Mouse (Mus musculus) gastrocnemius, postnatal 14 days (tissue): ENCODE data around the gene Asf1b. TPM values are rescaled to one million over a fixed set of nuclear protein-coding genes. Genes with fewer than 3 reads are reported as not detected.

Experiments used
- DNase-seq: peaks from one replicate; pipeline ENCODE4 v3.0.0; 2021; ENCODE audit warnings: mixed read lengths
- intact Hi-C: fragments of 180-260 bp; cut with DNase I; formaldehyde crosslinking; loops from one replicate; pipeline ENCODE4 v1.15.1; 2025; ENCODE audit warnings: low total_unique reads
- long read RNA-seq, 2 experiments: library from polyadenylated mRNA; stranded (forward); transcript quantifications; one replicate each; pipeline ENCODE4 v2.0.0; 2021
- total RNA-seq, 2 experiments: library from RNA; stranded (reverse); gene quantifications; 2 replicates each; pipeline ENCODE4 v1.2.3; 2021

The Asf1b gene
- 1 to 10 TPM; 2.0 to 3.1 TPM for total RNA-seq
- long read RNA-seq, experiment 1, transcript Asf1b-201 (4 exons, 1,788 nt) = major isoform, 5 of 5 reads
- long read RNA-seq, experiment 1, partial matches to known transcripts = 0 of 5 reads
- long read RNA-seq, experiment 1, other reads (novel, unspliced or antisense) = 0 of 5 reads
- long read RNA-seq, experiment 2, transcript Asf1b-201 (4 exons, 1,788 nt) = major isoform, 5 of 5 reads
- long read RNA-seq, experiment 2, partial matches to known transcripts = 0 of 5 reads
- long read RNA-seq, experiment 2, other reads (novel, unspliced or antisense) = 0 of 5 reads

DNA sequence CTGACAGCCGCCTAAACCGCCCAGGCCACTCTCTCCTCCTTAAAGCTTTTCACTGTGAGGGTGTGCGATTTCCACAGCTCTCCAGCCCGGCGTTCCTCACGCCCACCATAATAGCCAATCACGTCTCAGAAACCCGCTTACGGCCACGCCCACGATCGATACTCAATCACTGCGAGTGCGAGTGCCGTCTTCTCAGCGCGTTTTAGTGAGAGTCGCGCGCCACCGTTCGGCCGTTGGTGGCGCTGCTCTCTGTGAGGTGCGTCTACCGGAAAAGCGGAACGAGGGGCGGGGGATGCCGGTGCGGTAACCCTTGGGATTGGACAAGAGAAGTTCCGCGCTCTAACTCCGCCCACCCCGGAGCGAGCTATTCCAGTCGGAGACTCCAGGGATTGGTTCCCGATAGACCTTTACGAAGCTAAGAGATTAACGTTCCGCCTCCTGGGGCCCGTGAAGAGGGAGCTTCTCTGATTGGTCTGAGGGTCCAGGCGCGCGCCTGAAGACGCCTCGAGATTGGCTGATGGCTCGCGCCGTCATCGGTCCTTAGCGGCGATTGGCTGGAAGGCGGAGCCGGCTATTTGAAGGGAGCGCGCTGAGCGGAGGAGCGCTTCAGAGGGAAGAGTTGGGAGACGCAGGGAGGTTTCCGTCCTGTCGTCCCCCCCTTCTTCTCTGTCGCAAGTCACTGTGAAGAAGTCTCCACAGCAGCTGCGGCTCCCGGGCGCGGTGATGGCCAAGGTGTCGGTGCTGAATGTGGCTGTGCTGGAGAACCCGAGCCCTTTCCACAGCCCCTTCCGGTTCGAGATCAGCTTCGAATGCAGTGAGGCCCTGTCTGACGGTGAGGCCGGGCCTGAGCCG, at the start of gene Asf1b, which contains the start of gene Gm10644:
Gene Asf1b, plus strand, starts transcription at position 402 of the 852 bp plus-strand sequence.
Gene Gm10644, minus strand, starts transcription at position 100 of the 852 bp plus-strand sequence.
- DNase-seq = peak; percentile 98
- intact Hi-C loops = no loop called here

DNA sequence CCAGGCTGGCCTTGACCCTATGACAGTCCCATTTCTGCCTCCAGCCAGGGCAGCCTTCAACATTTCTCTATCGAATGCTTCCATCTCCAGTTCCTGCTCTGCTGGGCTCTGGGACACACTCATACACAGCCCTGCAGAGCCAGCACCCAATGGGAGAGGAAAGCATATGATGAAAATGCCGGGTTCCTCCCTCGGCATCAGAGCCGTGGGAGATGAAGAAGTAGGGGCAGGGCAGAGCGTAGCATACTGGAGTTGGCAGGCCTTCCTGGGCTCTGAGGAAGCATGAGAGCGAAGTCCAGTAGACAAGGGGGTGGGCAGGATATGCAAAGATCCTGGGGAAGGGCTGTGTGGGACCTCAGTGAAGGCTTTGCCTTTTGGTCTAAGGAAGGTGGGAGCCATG, 46.7 kb upstream of the Asf1b start:
- DNase-seq = no peak
- intact Hi-C loops = no loop called here

DNA sequence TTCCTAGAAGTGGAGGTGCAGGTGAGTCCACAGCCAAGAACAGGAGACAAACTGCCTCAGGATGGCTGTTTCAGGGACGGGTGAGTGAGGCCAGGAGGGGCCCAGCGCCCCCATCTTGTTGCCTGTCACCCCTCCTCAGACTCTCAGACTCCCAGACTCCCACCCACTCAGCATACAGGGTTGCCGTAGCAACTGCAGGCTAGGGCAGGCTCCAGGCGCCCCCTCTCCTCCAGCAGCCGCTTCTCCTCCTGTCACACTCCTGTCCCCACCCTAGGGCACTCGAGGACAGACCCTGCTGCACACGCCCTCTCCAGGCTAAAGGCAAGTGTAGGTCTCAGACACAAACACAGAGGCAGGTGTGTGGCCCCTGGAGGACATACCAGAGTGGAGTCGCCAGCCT, 46.0 kb upstream of the Asf1b start:
- DNase-seq = no peak
- intact Hi-C loops = no loop called here

DNA sequence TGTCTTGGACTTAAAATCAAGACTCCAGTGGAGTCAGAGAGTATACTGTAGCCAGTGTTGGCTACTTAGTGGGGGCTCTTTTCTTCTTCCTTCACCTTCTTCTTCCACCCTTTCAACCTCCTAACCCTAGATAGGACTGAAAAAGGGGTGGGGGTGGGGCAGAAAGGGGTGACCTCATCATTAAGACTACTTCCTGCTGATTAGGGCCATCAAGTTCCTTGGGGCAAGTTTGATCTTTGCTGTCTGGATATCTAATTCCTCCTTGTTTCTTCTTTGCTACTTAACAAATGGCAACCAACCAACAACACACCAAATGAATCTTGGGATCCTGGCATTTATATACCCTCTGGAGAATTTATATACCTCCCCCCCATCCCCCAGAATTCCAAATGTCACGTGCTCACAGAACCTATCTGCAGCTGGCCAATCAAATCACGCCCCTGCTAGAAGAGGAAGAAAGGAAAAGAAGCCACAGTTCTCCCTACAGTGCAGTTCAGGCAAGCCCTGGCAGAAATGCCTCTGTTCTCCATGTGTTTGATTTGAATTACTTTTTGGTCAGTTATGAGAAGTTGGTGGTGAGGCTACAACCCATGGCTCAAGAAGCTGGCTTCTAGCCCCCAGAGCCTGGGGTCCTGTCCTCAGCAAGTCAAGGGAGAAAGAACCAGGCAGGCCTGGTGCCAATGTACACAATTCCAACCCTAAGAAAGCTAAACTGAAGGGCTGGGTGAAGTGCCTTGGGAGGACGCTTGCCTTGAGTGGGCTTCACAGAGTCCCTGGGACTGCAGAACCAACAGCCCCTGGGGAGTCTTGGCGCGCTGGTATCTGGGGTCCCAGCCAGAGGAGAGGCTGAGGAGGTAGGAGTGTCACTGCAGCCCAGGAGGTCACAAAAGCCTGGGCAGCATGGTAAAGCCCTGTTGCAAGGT, 43.2 kb upstream of the Asf1b start:
- DNase-seq = no peak
- intact Hi-C loops = no loop called here

DNA sequence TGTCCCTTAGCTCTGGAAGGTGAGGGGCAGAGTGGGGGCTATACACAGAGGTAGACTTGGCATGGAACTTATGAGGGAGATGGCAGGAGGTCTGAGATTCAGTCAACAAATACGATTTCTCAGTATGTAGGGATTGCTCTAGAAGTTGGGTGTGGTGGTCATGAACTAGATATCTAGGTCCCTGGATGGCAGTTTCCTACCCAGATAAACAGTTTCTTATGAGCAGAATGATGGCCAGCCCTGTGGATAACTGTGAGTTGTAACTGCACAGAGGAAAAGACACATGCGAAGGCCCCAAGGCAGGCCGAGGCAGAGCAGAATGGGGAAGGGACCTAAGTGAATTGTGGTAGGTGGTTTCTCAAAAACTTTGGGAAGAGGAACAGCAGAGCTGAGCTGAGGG, 41.1 kb upstream of the Asf1b start:
- intact Hi-C loops = no loop called here
- DNase-seq = no peak

DNA sequence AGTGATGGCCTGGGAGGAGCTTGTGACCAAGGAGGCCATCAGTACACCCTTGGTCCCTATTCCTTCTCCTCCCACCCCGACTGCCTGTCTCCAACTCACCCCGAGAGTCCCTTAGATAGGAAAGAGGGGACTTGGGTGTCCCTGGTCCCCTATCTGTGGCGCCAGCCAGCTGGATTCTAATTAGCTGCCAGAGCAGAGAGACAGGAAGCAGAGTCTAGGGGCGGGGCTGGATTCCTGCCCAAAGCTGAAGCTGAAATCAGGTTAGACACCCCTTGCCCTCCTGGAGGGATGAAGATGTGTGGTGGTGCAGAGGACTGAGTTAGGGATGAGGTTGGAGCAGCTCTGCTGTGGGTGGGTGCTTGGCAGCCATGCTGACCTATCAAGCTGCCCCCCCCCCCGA, 40.4 kb upstream of the Asf1b start:
- no peak for DNase-seq
- intact Hi-C loops = no loop called here

DNA sequence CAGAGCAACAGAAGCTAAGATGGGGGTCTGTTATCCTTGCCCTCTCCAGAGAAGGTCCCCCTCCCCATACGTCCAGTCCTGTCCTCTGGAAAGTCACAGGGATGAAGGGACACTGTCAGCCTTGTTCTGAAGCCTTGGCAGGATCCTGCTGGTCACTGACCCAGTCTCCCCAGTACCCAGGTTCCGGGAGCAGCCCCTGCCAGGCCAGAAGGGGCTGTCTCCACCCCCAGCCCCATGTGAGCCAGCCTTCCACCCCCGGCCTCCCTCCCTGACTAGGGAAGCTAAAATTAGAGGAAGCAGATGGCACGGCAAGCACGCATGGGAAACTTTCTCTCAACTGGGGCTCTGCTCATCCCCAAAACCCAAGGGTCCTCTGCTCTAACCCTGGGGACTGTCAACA, 39.3 kb upstream of the Asf1b start:
- no peak for DNase-seq
- intact Hi-C loops = no loop called here

DNA sequence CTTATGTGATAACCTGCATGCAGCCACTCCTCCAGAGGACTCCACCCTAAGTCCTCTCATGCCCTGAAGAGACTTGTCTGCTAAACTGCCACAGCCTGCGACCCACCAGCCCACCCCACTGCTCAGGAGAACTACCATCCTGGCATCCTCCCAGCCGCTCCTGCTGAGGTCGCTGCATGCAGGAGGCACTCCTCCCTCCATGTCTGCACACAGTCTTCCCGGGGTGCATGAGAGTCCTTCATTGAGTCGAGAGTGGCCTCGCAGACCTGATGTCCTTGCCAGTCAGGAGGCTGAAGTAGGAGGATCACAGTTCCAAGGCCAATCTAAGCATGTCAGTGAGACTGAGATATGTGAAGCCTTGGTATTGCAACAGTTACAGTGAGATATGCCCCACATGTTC, 37.7 kb upstream of the Asf1b start:
- intact Hi-C loops = no loop called here
- no peak for DNase-seq

DNA sequence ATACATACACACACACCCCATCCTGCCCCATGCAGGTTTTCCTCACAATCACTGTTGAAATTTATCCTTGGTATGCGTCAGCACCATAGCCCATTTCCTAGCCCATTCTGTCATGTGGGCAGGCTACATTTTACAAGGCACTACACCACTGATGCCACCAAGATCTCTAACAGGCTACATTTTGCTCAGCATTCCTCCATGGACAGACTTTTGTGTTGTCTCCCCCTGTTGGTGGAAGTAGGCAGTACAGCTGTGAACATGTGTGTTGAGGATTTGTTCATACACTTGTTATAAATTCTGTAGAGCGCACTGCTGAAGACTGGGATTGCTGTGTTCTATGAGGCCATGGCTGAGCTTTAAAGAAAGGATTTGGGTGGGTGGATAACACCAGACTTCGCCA, 33.7 kb upstream of the Asf1b start:
- intact Hi-C loops = no loop called here
- DNase-seq = peak; percentile 65

DNA sequence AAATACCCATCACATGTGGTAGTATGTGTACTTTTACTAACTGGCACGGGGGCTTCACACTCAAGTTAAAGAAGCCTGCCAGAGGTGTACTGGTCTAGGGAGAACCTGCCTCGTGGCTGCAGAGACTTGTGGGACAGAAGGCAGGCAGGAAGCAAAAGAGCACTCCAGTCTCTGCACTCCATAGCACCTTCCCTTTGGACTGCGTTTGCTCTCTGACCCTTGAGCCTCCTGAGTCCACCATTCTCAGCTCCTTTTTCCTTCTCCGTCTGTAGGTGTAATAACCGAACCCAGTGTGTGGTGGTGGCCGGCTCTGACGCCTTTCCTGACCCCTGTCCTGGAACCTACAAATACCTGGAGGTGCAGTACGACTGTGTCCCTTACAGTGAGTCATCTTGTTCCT, 32.6 kb upstream of the Asf1b start:
- no peak for DNase-seq
- intact Hi-C loops = no loop called here

DNA sequence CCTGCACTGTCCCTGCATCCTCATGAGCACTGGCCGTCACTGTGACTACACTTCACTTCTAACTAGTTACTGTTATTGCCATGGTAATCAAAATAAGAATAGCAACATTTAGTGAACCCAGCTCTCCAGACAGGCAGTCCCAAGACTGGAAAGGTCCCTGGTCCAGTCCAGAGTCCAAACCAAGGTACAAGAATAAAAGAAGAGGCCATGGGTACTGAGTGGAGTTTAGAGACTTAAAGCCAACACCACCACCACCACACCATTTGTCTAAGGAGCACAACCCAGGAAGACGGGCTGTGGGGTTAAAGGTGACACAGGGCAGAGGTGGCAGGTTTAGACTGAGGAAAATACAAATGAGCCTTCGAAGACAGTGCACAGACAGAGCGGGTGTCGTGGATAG, 30.7 kb upstream of the Asf1b start:
- DNase-seq = peak; percentile 1
- intact Hi-C loops = no loop called here

DNA sequence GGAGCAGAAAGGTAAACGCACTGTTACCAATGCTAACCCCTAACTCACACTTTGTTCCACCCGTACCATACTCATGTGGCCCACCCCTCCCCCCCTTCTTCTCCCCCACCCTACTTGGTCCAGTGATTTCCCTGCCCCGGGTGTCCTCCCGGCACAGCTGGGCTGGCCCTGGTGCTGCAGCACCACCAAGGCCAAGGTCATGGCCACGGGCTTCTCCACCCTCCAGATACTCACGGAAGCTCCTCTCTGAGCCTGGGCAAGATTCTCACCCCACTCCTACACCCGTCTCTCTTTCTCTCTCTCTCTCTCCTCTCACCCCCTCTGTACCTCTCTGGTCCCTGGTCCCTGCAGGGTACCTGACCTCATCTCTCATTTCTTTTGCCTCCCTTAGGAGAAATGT, 29.0 kb upstream of the Asf1b start:
- intact Hi-C loops = no loop called here

DNA sequence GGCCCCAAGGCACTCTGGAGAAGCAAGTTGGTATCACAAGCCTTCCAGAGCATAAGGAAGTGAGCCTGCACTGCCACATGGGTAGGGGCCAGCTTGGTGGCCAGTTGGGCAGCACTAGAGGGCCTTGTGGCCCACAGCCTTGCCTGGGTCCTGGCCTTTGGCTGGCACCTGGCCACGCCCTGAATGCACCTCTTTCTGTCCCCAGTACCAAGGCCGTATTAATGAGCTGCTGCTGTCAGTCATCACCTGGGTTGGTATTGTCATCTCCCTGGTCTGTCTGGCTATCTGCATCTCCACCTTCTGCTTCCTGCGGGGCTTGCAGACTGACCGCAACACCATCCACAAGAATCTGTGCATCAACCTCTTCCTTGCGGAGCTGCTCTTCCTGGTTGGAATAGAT, 21.1 kb upstream of the Asf1b start:
- intact Hi-C loops = no loop called here
- DNase-seq = no peak

More for the DNA sequence above, 29.0 kb upstream of the Asf1b start:
- DNase-seq = peak; percentile 7

DNA sequence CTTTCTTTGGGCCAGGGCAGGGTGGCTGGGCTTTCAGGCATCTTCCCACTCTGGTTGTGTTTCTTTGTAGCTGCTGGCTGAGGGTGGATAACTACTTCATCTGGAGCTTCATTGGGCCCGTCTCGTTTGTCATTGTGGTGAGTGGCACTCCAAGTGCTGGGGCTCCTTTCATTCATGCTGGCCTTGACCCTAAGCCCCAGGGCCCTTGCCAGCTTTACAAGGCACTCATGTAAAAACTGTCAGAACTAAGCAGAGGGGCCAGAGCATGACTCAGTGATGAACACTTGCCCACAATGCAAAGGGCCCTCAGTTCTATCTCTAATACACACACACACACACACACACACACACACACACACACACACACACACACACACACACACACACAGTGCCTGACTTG, 20.3 kb upstream of the Asf1b start:
- DNase-seq = no peak
- intact Hi-C loops = no loop called here

DNA sequence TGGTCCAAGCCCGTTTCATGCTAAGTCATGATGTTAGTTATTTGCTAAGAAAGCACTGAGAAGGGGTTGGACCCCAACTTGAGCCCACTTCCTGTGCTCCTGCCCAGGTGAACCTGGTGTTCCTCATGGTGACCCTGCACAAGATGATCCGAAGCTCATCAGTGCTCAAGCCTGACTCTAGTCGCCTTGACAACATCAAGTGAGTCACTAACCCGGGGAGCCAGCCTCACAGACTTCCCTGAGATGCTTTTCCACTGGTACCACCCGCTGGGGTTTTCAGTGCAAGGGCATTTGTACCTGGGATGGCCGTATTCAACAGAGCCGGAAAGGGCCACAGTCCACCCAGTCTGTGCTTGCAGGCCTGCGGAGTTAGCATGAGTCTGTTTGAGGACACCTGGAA, 19.9 kb upstream of the Asf1b start:
- intact Hi-C loops = no loop called here
- no peak for DNase-seq

DNA sequence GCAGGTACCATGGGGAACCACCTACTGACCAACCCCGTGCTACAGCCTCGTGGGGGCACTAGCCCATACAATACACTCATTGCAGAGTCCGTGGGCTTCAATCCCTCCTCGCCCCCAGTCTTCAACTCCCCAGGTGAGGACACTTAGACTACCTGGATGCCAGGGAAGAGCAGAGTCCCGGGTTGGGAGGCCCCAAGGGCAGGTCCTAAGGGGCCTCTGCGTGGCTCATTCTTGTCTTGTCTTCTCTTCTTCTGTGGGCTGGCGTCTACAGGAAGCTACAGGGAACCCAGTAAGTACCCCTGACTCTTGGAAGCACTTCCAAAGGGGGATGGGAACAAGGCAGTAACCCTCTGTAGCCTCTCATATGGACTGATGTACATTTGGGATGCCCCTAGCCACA, 17.7 kb upstream of the Asf1b start:
- no peak for DNase-seq
- intact Hi-C loops = no loop called here

DNA sequence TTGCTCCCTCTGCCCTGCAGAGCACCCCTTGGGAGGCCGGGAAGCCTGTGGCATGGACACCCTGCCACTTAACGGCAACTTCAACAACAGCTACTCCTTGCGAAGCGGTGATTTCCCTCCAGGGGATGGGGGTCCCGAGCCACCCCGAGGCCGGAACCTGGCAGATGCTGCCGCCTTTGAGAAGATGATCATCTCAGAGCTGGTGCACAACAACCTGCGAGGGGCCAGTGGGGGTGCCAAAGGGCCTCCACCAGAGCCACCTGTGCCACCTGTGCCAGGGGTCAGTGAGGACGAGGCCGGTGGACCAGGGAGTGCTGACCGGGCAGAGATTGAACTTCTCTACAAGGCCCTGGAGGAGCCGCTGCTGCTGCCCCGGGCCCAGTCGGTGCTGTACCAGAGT, 17.0 kb upstream of the Asf1b start:
- intact Hi-C loops = no loop called here
- no peak for DNase-seq

DNA sequence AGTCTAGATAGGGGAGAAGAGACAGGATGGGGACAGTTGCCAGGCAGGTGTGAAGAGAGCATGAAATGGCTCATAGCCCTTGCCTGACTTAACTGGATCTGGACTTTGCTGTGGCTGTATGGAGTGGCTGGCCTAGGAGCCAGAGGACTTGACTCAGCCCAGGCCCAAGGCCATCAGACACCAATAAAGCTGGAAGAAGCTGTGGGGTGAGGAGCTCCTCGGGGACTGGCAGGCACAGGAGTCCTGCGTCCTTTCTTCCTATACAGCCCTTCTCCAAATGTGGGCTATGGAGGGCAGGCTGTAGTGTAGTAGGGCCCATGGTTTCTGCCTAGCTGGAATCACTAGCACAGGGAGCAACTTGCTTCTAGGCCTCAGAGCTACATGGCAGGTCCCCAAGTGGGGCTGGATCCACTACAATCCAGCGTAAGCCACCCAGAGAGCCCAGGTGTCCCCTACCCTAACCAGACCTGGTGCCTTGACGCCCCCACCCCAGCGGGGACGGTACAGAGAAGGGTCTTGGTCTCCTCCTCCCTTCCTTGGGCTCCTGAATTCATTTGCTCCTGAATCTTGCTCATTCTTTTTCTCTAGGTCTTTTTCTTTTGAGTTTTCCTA, 14.1 kb upstream of the Asf1b start:
- DNase-seq = no peak

DNA sequence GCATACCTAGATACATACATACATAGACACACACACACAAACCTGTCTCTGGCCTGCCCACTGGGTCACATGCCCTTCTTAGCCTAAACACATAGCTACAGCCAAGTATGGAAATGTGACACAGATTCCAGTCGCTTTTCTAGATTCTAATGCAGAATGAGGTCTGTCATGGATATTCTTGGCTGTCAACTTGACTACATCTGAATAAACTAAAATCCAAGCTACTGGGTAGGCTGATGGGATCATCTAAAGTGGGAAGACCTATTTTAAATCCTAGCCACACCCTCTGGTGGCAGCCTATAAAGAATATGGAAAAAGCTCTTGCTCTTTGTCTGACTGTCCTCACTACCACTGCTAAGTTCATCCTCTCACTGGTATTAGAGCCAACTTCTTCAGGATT, 12.9 kb upstream of the Asf1b start:
- DNase-seq = no peak
- intact Hi-C loops = no loop called here

More for the DNA sequence above, 14.1 kb upstream of the Asf1b start:
- intact Hi-C loops = no loop called here

DNA sequence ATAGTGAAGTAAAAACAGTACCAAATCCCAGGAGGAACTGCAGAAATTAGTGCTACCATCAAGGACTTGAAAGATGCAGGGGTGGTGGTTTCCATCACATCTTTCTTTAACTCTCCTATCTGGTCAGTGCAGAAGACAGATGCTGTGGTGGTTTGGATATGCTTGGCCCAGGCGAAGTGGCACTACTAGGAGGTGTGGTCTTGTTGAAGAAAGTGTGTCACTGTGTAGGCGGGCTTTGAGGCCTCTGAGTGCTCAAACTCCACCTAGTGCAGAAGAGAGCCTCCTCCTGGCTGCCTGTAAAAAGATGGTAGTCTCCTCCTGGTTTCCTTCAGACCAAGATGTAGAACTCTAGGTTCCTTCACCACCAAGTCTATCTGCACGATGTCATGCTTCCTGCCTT, 9.8 kb upstream of the Asf1b start:
- intact Hi-C loops = no loop called here
- no peak for DNase-seq
